Mouse (Mus musculus): ENCODE measurements around the gene Npr1. TPM values are rescaled to one million over a fixed set of nuclear protein-coding genes. Genes with fewer than 3 reads are reported as not detected.

Gene Npr1
- total RNA-seq (2014; fragmentation: Nextera tagmentation), result 0.82 TPM in 1 of 2 replicates, not detected in the other
- not detected in 2 replicates for total RNA-seq (2017)

GRCm38 (mm10) chr3:90465686-90466310 is at the start of gene Npr1:
Gene Npr1, minus strand, starts transcription at chr3:90465866.
- ATAC-seq (replicated peaks; ENCODE audit: poor library complexity, severe bottlenecking), result 0 out of 2 replicates have a peak, but pooled peaks have one; percentile 17

- no peak for ATAC-seq (replicated peaks; ENCODE audit: poor library complexity, severe bottlenecking)
Measured at GRCm38 (mm10) chr3:90515242-90515641, 49.6 kb upstream of the Npr1 start.

GRCm38 (mm10) chr3:90514691-90515090 is 49.0 kb upstream of the Npr1 start:
- peak; percentile 64 for ATAC-seq (replicated peaks; ENCODE audit: poor library complexity, severe bottlenecking)

- peak; percentile 75 for ATAC-seq (replicated peaks; ENCODE audit: poor library complexity, severe bottlenecking)
Measured at GRCm38 (mm10) chr3:90513796-90514590, 48.3 kb upstream of the Npr1 start, which contains the start of the genes S100a1 and S100a13. Gene S100a1, minus strand, starts transcription at chr3:90514392. Gene S100a13, plus strand, starts transcription at chr3:90514435.

DNA sequence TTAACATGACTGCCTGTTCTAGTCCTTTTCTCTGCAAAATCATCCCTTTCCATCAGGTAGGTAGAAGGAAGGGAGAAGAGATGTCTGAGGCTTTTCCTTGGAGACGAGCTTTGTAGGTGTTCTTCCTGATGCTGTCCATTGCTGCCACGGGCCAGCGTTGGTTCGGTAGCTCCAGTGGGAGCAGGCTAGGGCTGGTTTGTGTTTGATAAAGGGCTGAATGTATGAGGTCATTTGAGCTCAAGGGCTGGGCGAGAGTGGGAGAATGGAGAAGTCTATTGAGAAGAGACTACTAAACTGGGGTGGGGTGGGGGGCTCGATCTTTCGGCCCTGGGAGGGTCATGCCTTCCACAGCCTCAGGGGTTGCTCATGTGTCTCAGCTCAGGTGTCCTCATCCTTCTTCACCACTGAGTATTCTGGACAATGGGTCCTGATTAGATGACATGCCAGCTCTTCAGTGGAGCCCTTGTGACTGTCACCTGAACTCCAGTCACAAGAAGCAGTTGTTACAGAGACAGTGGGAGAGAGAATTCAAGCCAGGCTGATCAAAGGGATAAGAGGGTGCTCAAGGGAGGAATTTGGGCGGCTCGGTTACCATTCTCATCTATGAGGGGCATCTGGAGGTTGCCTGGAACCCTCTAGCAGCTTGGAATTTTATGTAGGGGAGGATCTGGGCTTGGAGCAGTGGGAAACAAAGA is 47.4 kb upstream of the Npr1 start:
- no peak for ATAC-seq (replicated peaks; ENCODE audit: poor library complexity, severe bottlenecking)

- no peak for ATAC-seq (replicated peaks; ENCODE audit: poor library complexity, severe bottlenecking)
Measured at GRCm38 (mm10) chr3:90512276-90512675, 46.6 kb upstream of the Npr1 start.

GRCm38 (mm10) chr3:90509747-90510123 is 44.1 kb upstream of the Npr1 start:
- no peak for ATAC-seq (replicated peaks; ENCODE audit: poor library complexity, severe bottlenecking)

DNA sequence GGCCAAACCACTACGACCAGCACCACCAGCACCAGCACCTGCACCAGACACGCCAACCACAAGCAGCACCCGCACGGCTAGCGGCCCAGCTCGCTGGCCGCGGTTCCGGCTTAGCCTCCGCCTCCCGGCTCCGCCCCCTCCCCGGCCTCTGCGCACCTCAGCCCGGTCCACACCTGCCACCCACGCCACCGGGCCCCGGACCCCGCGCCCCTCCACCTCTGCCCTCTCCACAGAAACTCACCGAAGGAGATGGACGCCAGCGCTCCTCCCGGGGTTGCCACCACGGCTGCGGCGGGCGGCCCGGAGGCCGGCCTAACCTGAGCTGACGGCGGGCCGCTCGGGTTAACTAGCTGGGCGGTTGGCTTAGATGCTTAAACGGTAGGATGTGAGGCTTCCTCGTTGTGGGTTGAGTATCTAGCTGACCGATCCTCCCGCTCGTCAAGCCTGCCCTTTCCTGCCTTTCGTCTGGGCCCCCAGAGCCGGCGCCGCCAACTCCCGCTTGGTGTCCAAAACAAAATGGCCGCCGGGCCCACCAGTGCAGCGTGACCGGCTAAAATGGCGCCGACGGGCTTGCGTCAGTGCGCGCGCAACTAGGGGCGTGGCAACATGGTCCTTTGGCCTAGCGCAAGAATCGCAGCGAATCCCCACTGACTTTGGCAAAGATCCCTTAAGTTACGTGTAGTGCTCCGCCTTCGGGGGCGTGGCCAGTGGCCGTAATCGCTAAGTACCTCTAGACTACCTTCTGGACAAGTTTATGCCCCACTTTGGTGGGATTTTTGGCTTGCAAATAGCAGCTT is 43.5 kb upstream of the Npr1 start, which contains the start of gene Chtop:
Gene Chtop, minus strand, starts transcription at position 549 of the 797 bp plus-strand sequence.
- ATAC-seq (replicated peaks; ENCODE audit: poor library complexity, severe bottlenecking), result peak; percentile 78

- no peak for ATAC-seq (replicated peaks; ENCODE audit: poor library complexity, severe bottlenecking)
Measured at GRCm38 (mm10) chr3:90508287-90508949, 42.8 kb upstream of the Npr1 start.

GRCm38 (mm10) chr3:90506362-90506761 is 40.7 kb upstream of the Npr1 start:
- ATAC-seq (replicated peaks; ENCODE audit: poor library complexity, severe bottlenecking), result no peak

- no peak for ATAC-seq (replicated peaks; ENCODE audit: poor library complexity, severe bottlenecking)
Measured at GRCm38 (mm10) chr3:90505216-90505615, 39.5 kb upstream of the Npr1 start.

- no peak for ATAC-seq (replicated peaks; ENCODE audit: poor library complexity, severe bottlenecking)
Measured at GRCm38 (mm10) chr3:90503444-90503843, 37.8 kb upstream of the Npr1 start.

DNA sequence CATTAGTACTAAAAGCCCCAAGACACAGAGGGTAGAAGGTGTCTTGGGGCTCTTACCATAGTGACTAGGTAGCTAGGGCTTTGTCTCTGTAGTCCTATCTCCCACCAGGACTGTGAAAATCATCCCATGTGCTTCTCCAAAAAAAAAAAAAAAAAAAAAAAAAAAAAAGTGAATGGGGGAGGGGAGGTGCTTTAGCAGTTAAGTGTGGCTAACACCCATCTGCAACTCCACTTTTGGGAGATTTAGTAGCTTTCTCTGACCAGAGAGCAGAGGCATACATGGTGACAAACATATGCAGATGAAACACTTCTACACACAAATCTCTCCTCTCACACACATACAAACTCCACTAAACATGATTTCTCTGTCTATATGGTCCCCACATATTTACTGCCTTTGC is 31.9 kb upstream of the Npr1 start:
- ATAC-seq (replicated peaks; ENCODE audit: poor library complexity, severe bottlenecking), result no peak

GRCm38 (mm10) chr3:90495850-90496525 is 30.3 kb upstream of the Npr1 start:
- ATAC-seq (replicated peaks; ENCODE audit: poor library complexity, severe bottlenecking), result no peak

GRCm38 (mm10) chr3:90493831-90494540 is 28.3 kb upstream of the Npr1 start:
- ATAC-seq (replicated peaks; ENCODE audit: poor library complexity, severe bottlenecking), result no peak

- peak; percentile 15; the same call in 1 of the 2 replicates for ATAC-seq (replicated peaks; ENCODE audit: poor library complexity, severe bottlenecking)
Measured at GRCm38 (mm10) chr3:90491350-90491749, 25.7 kb upstream of the Npr1 start.

- peak; percentile 96 for ATAC-seq (replicated peaks; ENCODE audit: poor library complexity, severe bottlenecking)
Measured at GRCm38 (mm10) chr3:90490696-90491256, 25.1 kb upstream of the Npr1 start, which contains the start of gene Snapin. Gene Snapin, minus strand, starts transcription at chr3:90491033.

DNA sequence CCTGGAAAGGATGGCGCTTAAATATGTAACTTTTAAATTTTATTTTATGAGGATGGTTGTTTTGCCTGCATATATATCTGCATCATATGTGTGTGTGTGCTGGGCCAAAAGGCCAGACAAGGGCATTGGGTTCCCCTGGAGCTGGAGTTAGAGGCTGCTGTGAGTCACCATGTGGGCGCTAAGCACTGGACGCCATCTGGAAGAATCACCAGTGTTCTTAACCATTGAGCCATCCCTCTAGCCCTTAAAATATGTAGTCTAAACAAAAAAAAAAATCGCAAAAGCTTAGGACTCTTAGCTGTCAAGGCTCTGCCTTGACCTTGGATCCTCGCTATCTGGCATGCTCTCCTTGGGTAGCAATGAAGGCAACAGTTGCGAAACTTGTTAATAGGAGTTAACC is 22.9 kb upstream of the Npr1 start:
- ATAC-seq (replicated peaks; ENCODE audit: poor library complexity, severe bottlenecking), result no peak
